In the genomic region with DNA sequence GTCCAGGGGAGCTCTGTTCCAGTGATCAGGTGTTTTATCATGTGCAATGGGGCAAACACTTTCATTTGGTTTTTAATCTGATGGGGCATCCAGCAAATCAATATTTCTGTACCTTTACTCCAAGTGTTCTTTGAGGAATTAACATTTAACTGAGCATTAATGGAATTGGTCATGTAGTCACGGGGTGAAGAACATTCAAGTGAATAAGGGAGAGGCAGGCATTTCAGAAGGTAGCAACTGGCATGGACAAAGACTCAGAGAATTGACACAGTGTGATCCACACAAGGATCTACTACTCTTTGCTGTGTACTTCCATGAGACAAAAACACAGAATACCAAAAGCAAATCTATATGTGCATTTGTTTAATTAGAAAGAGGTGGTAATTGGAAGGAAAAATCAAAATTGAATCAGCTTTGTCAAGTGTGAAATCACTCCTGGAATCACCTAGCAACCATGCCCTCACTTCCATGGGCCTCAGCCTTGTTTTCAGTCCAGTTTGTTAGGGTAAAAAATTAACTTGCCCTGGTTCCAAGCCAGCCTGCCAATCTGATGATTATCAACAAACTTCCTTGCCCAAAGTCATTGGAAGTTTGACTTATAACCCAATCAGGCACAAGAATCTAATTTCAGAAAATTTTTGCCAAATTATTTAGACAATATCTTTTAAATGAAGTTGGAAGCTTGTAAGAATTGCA, we compare ENCODE assay signal across 15 mouse cellular contexts.
"Had no signal": no experiment of that assay in that cellular context is flagged by ENCODE, and none has a peak within 500 bp of the region (broad histone marks: within the 10 kb centered on the region; RNA-seq: fewer than 3 reads in every experiment).

No protein-coding gene starts in this region.

- DNase-seq: lung, adult 2 months; lung, postnatal 36 days; retina, postnatal 1 day; right cerebral cortex, postnatal 14 days; thymus, adult 2 months; thymus, postnatal 25 days had no signal

- ATAC-seq: inflammation-experienced regulatory T-cells, adult 6 months; intestine, postnatal 0 days; lung, postnatal 0 days; midbrain, embryonic 13.5 days had no signal

- H3K27ac ChIP-seq: left cerebral cortex, adult 2 months; limb, embryonic 15.5 days; liver, embryonic 14.5 days; midbrain, embryonic 13.5 days; neural tube, embryonic 12.5 days; stomach, embryonic 15.5 days had no signal

- H3K9ac ChIP-seq: limb, embryonic 15.5 days; liver, embryonic 14.5 days; midbrain, embryonic 13.5 days; neural tube, embryonic 12.5 days; stomach, embryonic 15.5 days had no signal

- H3K4me1 ChIP-seq: limb, embryonic 15.5 days; midbrain, embryonic 13.5 days; neural tube, embryonic 12.5 days; stomach, embryonic 15.5 days had no signal

- H3K4me3 ChIP-seq: left cerebral cortex, adult 2 months; limb, embryonic 15.5 days; midbrain, embryonic 13.5 days; neural tube, embryonic 12.5 days; stomach, embryonic 15.5 days had no signal

- H3K36me3 ChIP-seq: limb, embryonic 15.5 days; midbrain, embryonic 13.5 days; neural tube, embryonic 12.5 days; stomach, embryonic 15.5 days had no signal

- H3K27me3 ChIP-seq: limb, embryonic 15.5 days; midbrain, embryonic 13.5 days; neural tube, embryonic 12.5 days; stomach, embryonic 15.5 days had no signal

- H3K4me2 ChIP-seq: limb, embryonic 15.5 days; midbrain, embryonic 13.5 days; neural tube, embryonic 12.5 days; stomach, embryonic 15.5 days had no signal

- H3K9me3 ChIP-seq: limb, embryonic 15.5 days; midbrain, embryonic 13.5 days; neural tube, embryonic 12.5 days; stomach, embryonic 15.5 days had no signal
